Mouse (Mus musculus) forebrain, embryonic 13.5 days (tissue): ENCODE data around the gene Chd2. TPM values are rescaled to one million over a fixed set of nuclear protein-coding genes. Genes with fewer than 3 reads are reported as not detected.
A peak's percentile ranks its signal among the peaks of the same experiment; 100 is the strongest.

Experiments used
- ATAC-seq: fragments of 200-750 bp; cut with Nextera tagmentation; 2 replicates; pipeline ENCODE4 v1.8.0; 2017
- H3K27ac ChIP-seq: fragments of 300-500 bp; sonication (generic); 2 replicates; pipeline ENCODE4 v1.5.1; 2015; ENCODE audit warnings: inconsistent platforms, mild to moderate bottlenecking, moderate library complexity
- H3K27me3 ChIP-seq: fragments of 300-500 bp; sonication (generic); 2 replicates; pipeline ENCODE4 v1.6.1; 2015; ENCODE audit warnings: mild to moderate bottlenecking, inconsistent platforms
- H3K36me3 ChIP-seq: fragments of 300-500 bp; sonication (generic); 2 replicates; pipeline ENCODE4 v1.6.1; 2015; ENCODE audit warnings: mild to moderate bottlenecking, inconsistent platforms; ENCODE audit not compliant: poor library complexity, severe bottlenecking
- H3K4me1 ChIP-seq: fragments of 300-500 bp; sonication (generic); 2 replicates; pipeline ENCODE4 v1.6.1; 2015; ENCODE audit warnings: inconsistent platforms
- H3K4me2 ChIP-seq: fragments of 300-500 bp; sonication (generic); 2 replicates; pipeline ENCODE4 v1.6.1; 2015; ENCODE audit warnings: inconsistent platforms, mild to moderate bottlenecking, moderate library complexity
- H3K4me3 ChIP-seq: fragments of 300-500 bp; sonication (generic); 2 replicates; pipeline ENCODE4 v1.5.1; 2015; ENCODE audit warnings: mild to moderate bottlenecking, inconsistent platforms
- H3K9ac ChIP-seq: fragments of 300-500 bp; sonication (generic); 2 replicates; pipeline ENCODE4 v1.6.1; 2015; ENCODE audit warnings: mild to moderate bottlenecking, inconsistent platforms
- H3K9me3 ChIP-seq: fragments of 300-500 bp; sonication (generic); replicated peaks from 2 replicates; pipeline ENCODE4 v1.6.1; 2016; ENCODE audit warnings: inconsistent platforms
- WGBS: fragments of 180-500 bp; shearing (Covaris S2); methylation state at CpG from one replicate; pipeline ENCODE4 v1.1.7; 2015; 5-methylcytosine and 5-hydroxymethylcytosine counted together
- polyA plus RNA-seq: library from polyadenylated mRNA; unstranded; fragments of >200 nt; fragmentation: Nextera tagmentation; extraction: Ambion mirVana; gene quantifications from 2 replicates; pipeline ENCODE4 v1.2.1, GENCODE M21; 2015

Gene Chd2
- polyA plus RNA-seq, 1 experiment from 2014 or later = 62.8 TPM

GRCm38 (mm10) chr7:73559170-73559852 is 17.7 kb upstream of the Chd2 start:
- peak overlapping the region; percentile 84 for H3K27ac ChIP-seq
- H3K4me3 ChIP-seq = peak overlapping the region; percentile 100
- no peaks in the 10 kb centered on the region for H3K27me3 ChIP-seq
- no peak for ATAC-seq
- peaks cover 7% of the 10 kb centered on the region for H3K4me1 ChIP-seq
- no peaks in the 10 kb centered on the region for H3K9me3 ChIP-seq
- H3K4me2 ChIP-seq = peak overlapping the region; percentile 74
- no peaks in the 10 kb centered on the region for H3K36me3 ChIP-seq
- H3K9ac ChIP-seq = peak overlapping the region; percentile 100
- 39% methylated on average over 8 of the region's 8 CpGs for WGBS

- no peaks in the 10 kb centered on the region for H3K36me3 ChIP-seq
- no peaks in the 10 kb centered on the region for H3K9me3 ChIP-seq
- ATAC-seq = peak; percentile 100
- under 1% methylated on average over 47 of the region's 60 CpGs for WGBS
- peaks cover 7% of the 10 kb centered on the region for H3K4me1 ChIP-seq
- H3K4me2 ChIP-seq = peak overlapping the region; percentile 74
- peak overlapping the region; percentile 100 for H3K4me3 ChIP-seq
- no peaks in the 10 kb centered on the region for H3K27me3 ChIP-seq
- peak overlapping the region; percentile 100 for H3K27ac ChIP-seq
- peak overlapping the region; percentile 100 for H3K9ac ChIP-seq
Observed at GRCm38 (mm10) chr7:73558293-73559169, 16.9 kb upstream of the Chd2 start.

GRCm38 (mm10) chr7:73557671-73558265 is 16.1 kb upstream of the Chd2 start:
- peak overlapping the region; percentile 74 for H3K4me2 ChIP-seq

GRCm38 (mm10) chr7:73556688-73557667 is 15.3 kb upstream of the Chd2 start:
- no peaks in the 10 kb centered on the region for H3K27me3 ChIP-seq
- H3K36me3 ChIP-seq = no peaks in the 10 kb centered on the region
- H3K27ac ChIP-seq = peak overlapping the region; percentile 100
- H3K9ac ChIP-seq = peak overlapping the region; percentile 100
- H3K4me3 ChIP-seq = peak overlapping the region; percentile 100
- whole genome bisulfite sequencing = under 1% methylated on average over 25 of the region's 25 CpGs
- ATAC-seq = no peak
- H3K9me3 ChIP-seq = no peaks in the 10 kb centered on the region
- peak overlapping the region; percentile 52 for H3K4me2 ChIP-seq
- H3K4me1 ChIP-seq = peaks cover 16% of the 10 kb centered on the region

More at GRCm38 (mm10) chr7:73557671-73558265, 16.1 kb upstream of the Chd2 start:
- H3K9ac ChIP-seq = peak overlapping the region; percentile 100
- WGBS = under 1% methylated on average over 73 of the region's 80 CpGs
- no peaks in the 10 kb centered on the region for H3K9me3 ChIP-seq
- H3K27ac ChIP-seq = peak overlapping the region; percentile 100
- H3K4me3 ChIP-seq = peak overlapping the region; percentile 100
- no peaks in the 10 kb centered on the region for H3K27me3 ChIP-seq
- peaks cover 8% of the 10 kb centered on the region for H3K4me1 ChIP-seq
- ATAC-seq = peak; percentile 13
- H3K36me3 ChIP-seq = no peaks in the 10 kb centered on the region

GRCm38 (mm10) chr7:73555918-73556580 is 14.4 kb upstream of the Chd2 start:
- Histone ChIP-seq H3K27me3 (no peaks in the 10 kb centered on the region), H3K9ac (peak overlapping the region; percentile 100), H3K4me3 (peak overlapping the region; percentile 100), H3K4me2 (peak overlapping the region; percentile 52), H3K9me3 (no peaks in the 10 kb centered on the region), H3K36me3 (no peaks in the 10 kb centered on the region), H3K4me1 (peaks cover 19% of the 10 kb centered on the region), H3K27ac (no peak overlapping the region)
- ATAC-seq = no peak
- 14% methylated on average over 4 of the region's 4 CpGs for WGBS

- no peaks in the 10 kb centered on the region for H3K9me3 ChIP-seq
- no peaks in the 10 kb centered on the region for H3K27me3 ChIP-seq
- no peak overlapping the region for H3K4me2 ChIP-seq
- 44% methylated on average over 2 of the region's 2 CpGs for WGBS
- H3K4me3 ChIP-seq = peak overlapping the region; percentile 23
- ATAC-seq = no peak
- peaks cover 19% of the 10 kb centered on the region for H3K4me1 ChIP-seq
- H3K9ac ChIP-seq = no peak overlapping the region
- no peak overlapping the region for H3K27ac ChIP-seq
- peaks cover 7% of the 10 kb centered on the region for H3K36me3 ChIP-seq
Observed at GRCm38 (mm10) chr7:73554849-73555248, 13.2 kb upstream of the Chd2 start.

GRCm38 (mm10) chr7:73553160-73553559 is 11.5 kb upstream of the Chd2 start:
- Histone ChIP-seq H3K36me3 (peaks cover 20% of the 10 kb centered on the region), H3K4me3 (peak overlapping the region; percentile 27), H3K27ac (no peak overlapping the region), H3K4me1 (peaks cover 19% of the 10 kb centered on the region), H3K9ac (0 out of 2 replicates have a peak overlapping the region, but pooled peaks have one; percentile 40), H3K4me2 (peak overlapping the region; percentile 57), H3K27me3 (no peaks in the 10 kb centered on the region), H3K9me3 (no peaks in the 10 kb centered on the region)
- ATAC-seq = no peak
- 65% methylated on average over 2 of the region's 2 CpGs for WGBS

GRCm38 (mm10) chr7:73552054-73552750 is 10.6 kb upstream of the Chd2 start:
- 0 out of 2 replicates have a peak overlapping the region, but pooled peaks have one; percentile 21 for H3K9ac ChIP-seq
- H3K9me3 ChIP-seq = no peaks in the 10 kb centered on the region
- 79% methylated on average over 7 of the region's 7 CpGs for WGBS
- H3K4me3 ChIP-seq = peak overlapping the region; percentile 26
- H3K4me2 ChIP-seq = peak overlapping the region; percentile 57
- no peak overlapping the region for H3K27ac ChIP-seq
- peaks cover 23% of the 10 kb centered on the region for H3K36me3 ChIP-seq
- ATAC-seq = no peak
- peaks cover 22% of the 10 kb centered on the region for H3K4me1 ChIP-seq
- no peaks in the 10 kb centered on the region for H3K27me3 ChIP-seq

GRCm38 (mm10) chr7:73551370-73551769 is 9.7 kb upstream of the Chd2 start:
- Histone ChIP-seq H3K4me2 (peak overlapping the region; percentile 57; the same call in 1 of the 2 replicates), H3K27me3 (no peaks in the 10 kb centered on the region)
- ATAC-seq = no peak

GRCm38 (mm10) chr7:73548051-73548450 is 6.4 kb upstream of the Chd2 start:
- Histone ChIP-seq H3K36me3 (peaks cover 37% of the 10 kb centered on the region), H3K9me3 (no peaks in the 10 kb centered on the region), H3K4me1 (peaks cover 36% of the 10 kb centered on the region), H3K27ac (no peak overlapping the region), H3K9ac (no peak overlapping the region), H3K4me3 (no peak overlapping the region), H3K4me2 (0 out of 2 replicates have a peak overlapping the region, but pooled peaks have one; percentile 11), H3K27me3 (no peaks in the 10 kb centered on the region)
- ATAC-seq = no peak
- 84% methylated on average over 2 of the region's 2 CpGs for WGBS

More at GRCm38 (mm10) chr7:73551370-73551769, 9.7 kb upstream of the Chd2 start:
- Histone ChIP-seq H3K27ac (no peak overlapping the region), H3K36me3 (peaks cover 29% of the 10 kb centered on the region), H3K4me1 (peaks cover 30% of the 10 kb centered on the region), H3K4me3 (no peak overlapping the region), H3K9me3 (no peaks in the 10 kb centered on the region), H3K9ac (no peak overlapping the region)
